Mouse (Mus musculus) splenic B cell, adult 2 months (primary cell): ENCODE results near the gene Gphb5.

Experiments used
- DNase-seq: peaks from one replicate; pipeline ENCODE4 v3.0.0-alpha.2; 2011; ENCODE audit warnings: low read depth, low spot score
- H3K27me3 ChIP-seq: 2 replicates; pipeline ENCODE4 v1.6.1; 2012; ENCODE audit warnings: mild to moderate bottlenecking, low read length, moderate library complexity, mixed read lengths; ENCODE audit not compliant: control insufficient read depth, poor library complexity, insufficient read depth, severe bottlenecking
- H3K36me3 ChIP-seq: 2 replicates; pipeline ENCODE4 v1.6.1; 2012; ENCODE audit warnings: mild to moderate bottlenecking, low read length, moderate library complexity, mixed read lengths; ENCODE audit not compliant: control insufficient read depth, poor library complexity, insufficient read depth, severe bottlenecking

Gphb5 gene

DNA sequence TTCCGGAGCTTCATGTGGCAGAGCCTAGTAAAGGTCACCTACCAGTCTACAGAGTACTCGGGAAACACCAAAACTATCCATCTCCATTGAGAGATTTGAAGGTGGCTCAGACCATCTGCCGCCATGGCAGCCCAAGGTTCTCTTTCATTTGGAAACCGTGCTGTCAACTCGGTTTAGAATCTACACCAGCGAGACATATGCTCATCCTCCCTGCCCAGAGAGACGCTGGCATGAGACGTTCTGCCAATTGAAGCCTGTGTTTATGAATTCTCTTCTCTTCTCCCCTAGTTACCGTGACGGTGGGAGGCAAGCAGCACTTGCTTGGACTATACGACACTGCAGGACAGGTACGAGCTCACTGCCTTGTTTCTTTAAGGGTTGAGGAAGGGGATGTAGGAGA lies 41.5 kb downstream of the Gphb5 start:
- DNase-seq = no peak
- no peaks in the 10 kb centered on the region for H3K27me3 ChIP-seq
- H3K36me3 ChIP-seq = no peaks in the 10 kb centered on the region

GRCm38 (mm10) chr12:75374437-75374836 lies 42.1 kb downstream of the Gphb5 start:
- DNase-seq = no peak
- H3K36me3 ChIP-seq = no peaks in the 10 kb centered on the region
- H3K27me3 ChIP-seq = no peaks in the 10 kb centered on the region; the same call in 1 of the 2 replicates

- no peak for DNase-seq
- H3K27me3 ChIP-seq = peaks cover 2% of the 10 kb centered on the region; the same call in 1 of the 2 replicates
- H3K36me3 ChIP-seq = no peaks in the 10 kb centered on the region
These were observed 47.1 kb downstream of the Gphb5 start for GRCm38 (mm10) chr12:75369418-75369851.

GRCm38 (mm10) chr12:75368527-75368926 lies 48.1 kb downstream of the Gphb5 start:
- H3K27me3 ChIP-seq = peaks cover 2% of the 10 kb centered on the region; the same call in 1 of the 2 replicates
- no peak for DNase-seq
- no peaks in the 10 kb centered on the region for H3K36me3 ChIP-seq

GRCm38 (mm10) chr12:75367371-75367770 lies 49.2 kb downstream of the Gphb5 start:
- Histone ChIP-seq H3K36me3 (no peaks in the 10 kb centered on the region), H3K27me3 (peaks cover 2% of the 10 kb centered on the region; the same call in 1 of the 2 replicates)
- DNase-seq = no peak

- Histone ChIP-seq H3K27me3 (peaks cover 2% of the 10 kb centered on the region; the same call in 1 of the 2 replicates), H3K36me3 (no peaks in the 10 kb centered on the region)
- DNase-seq = no peak
These were observed 50.9 kb downstream of the Gphb5 start for GRCm38 (mm10) chr12:75365621-75366124.

DNA sequence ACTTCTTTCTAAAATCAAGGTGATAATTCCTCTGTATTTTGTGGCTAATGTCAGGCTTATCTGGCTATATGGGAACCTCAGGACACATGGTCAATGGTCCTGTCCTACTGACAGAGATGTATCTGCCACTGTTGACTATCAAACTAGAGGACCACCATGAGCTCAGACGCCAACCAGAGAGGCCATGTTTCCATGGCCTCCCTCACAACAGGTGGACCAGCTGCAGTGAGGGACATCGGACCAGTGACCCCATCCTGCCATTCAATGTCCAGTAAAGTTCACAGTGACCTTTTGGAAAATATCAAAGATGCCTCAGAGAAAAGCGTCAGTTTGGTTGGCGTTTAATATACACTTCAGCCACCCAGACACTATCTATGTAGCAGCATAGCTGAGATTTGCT lies 52.2 kb downstream of the Gphb5 start:
- no peak for DNase-seq
- H3K36me3 ChIP-seq = no peaks in the 10 kb centered on the region
- peaks cover 2% of the 10 kb centered on the region; the same call in 1 of the 2 replicates for H3K27me3 ChIP-seq

DNA sequence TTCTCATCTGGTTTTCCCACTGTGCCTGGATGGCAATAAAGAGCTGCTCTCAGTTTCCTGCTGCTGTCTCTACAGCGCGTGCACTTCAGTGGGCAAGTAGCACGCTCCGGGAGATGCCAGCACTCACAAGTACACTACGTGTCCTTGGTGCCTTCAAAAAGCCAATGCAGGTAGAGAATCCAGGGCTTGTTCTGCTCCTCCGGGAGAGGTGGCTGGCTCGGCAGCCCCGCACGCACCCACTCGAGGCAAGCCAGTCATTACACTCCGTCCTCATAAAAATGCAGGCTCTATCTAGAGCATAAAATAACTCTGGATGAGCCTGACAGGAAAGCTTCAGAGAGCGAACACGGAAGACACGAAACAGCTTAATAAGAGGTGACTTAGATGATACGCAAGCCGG lies 54.1 kb downstream of the Gphb5 start:
- DNase-seq = no peak
- no peaks in the 10 kb centered on the region for H3K36me3 ChIP-seq
- H3K27me3 ChIP-seq = no peaks in the 10 kb centered on the region
